In the genomic region with DNA sequence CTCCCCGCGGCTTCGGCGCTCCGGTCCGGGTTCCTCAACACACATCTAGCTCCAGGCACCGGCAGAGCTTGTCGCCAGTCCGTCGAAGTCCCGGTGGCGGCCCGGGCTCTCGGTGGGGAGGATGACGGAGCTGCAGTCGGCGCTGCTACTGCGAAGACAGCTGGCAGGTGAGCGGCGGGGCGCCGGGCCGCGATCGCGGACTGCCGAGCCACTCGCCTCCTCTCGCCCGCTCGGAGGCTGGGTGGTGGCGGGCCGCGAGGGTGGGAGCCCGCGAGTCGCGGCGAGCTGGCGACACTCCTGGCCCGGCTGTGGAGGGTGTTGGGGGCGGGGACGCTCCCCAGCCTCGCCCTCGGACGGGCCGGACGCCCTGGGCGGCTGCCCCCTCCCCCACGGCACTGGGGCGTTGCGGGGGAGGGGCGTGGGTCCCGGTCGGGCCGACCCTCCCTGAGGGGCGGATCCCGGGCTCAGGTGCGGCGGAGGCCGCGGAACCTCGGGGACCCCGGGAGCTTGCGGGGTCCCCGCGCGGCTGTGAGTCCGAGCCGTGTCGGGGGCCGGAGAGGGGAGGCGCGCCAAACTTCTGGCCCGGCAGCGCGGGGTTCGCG, we compare ENCODE assay signal across 8 mouse cellular contexts. TPM values are rescaled to one million over a fixed set of nuclear protein-coding genes. Genes with fewer than 3 reads are reported as not detected.
DNase-seq lines count a peak whose midpoint lies in the region; ATAC-seq lines count a peak whose summit lies in the region.

No protein-coding gene starts in this region.

- DNase-seq in MN1 (ENCODE audit: low spot score), result peak; percentile 80
- DNase-seq in forelimb bud, embryonic 11.5 days (ENCODE audit: low read depth, low spot score), result peak; percentile 71
- peak; percentile 30 to 59 for DNase-seq in left cerebral cortex, postnatal 14 days (ENCODE audit: low spot score in 2 of 2)
- DNase-seq in right cerebral cortex, postnatal 14 days, result peak; percentile 55
- no peak for DNase-seq in c-Kit-positive CD71-positive TER-119-positive erythroid progenitor cells, embryonic 14.5 days (ENCODE audit: low spot score)

- peak overlapping the region; percentile 92 for H3K4me3 ChIP-seq in brown adipose tissue, adult 24 weeks (ENCODE audit: insufficient read depth, low read depth, low read length)
- H3K4me3 ChIP-seq in hindbrain, embryonic 12.5 days, result peak overlapping the region; percentile 91
- H3K4me3 ChIP-seq in megakaryocyte, embryonic 14.5 days (replicated peaks), result peak overlapping the region; percentile 99

- H3K36me3 ChIP-seq in hindbrain, embryonic 12.5 days, result no peaks in the 10 kb centered on the region
- H3K36me3 ChIP-seq in megakaryocyte, embryonic 14.5 days (replicated peaks; ENCODE audit: low read length), result no peaks in the 10 kb centered on the region

- ATAC-seq in hindbrain, embryonic 12.5 days (ENCODE audit: low FRiP score), result peak; percentile 76

- peak overlapping the region; percentile 87 for H3K27ac ChIP-seq in brown adipose tissue, adult 24 weeks (replicated peaks; ENCODE audit: low read depth, low read length)
- peak overlapping the region; percentile 98 for H3K27ac ChIP-seq in hindbrain, embryonic 12.5 days

- H3K9me3 ChIP-seq in hindbrain, embryonic 12.5 days (replicated peaks), result no peaks in the 10 kb centered on the region
- no peaks in the 10 kb centered on the region for H3K9me3 ChIP-seq in megakaryocyte, embryonic 14.5 days

- H3K4me2 ChIP-seq in hindbrain, embryonic 12.5 days (replicated peaks), result peak overlapping the region; percentile 49

- 0% methylated on average over 67 of the region's 79 CpGs for WGBS in hindbrain, embryonic 12.5 days

- intact Hi-C loops in left cerebral cortex, postnatal 14 days (cut with DNase I), result no loop called here

- no peaks in the 10 kb centered on the region for H3K27me3 ChIP-seq in hindbrain, embryonic 12.5 days
- no peaks in the 10 kb centered on the region for H3K27me3 ChIP-seq in megakaryocyte, embryonic 14.5 days (replicated peaks)

- peak overlapping the region; percentile 97 for H3K9ac ChIP-seq in hindbrain, embryonic 12.5 days

- peaks cover 5% of the 10 kb centered on the region for H3K4me1 ChIP-seq in brown adipose tissue, adult 24 weeks (ENCODE audit: control insufficient read depth, insufficient read depth, insufficient read length, low read length)
- peaks cover 11% of the 10 kb centered on the region for H3K4me1 ChIP-seq in hindbrain, embryonic 12.5 days
- H3K4me1 ChIP-seq in megakaryocyte, embryonic 14.5 days, result peaks cover 25% of the 10 kb centered on the region

RNA-seq across cellular contexts. Expression of a gene that starts 0.5 kb away (rescaled TPM):
- polyA plus RNA-seq in brown adipose tissue, adult 24 weeks (2012; ENCODE audit: insufficient read depth, insufficient read length, missing spikeins), result 22.8 and 29.9 TPM in 2 replicates
- polyA plus RNA-seq in hindbrain, embryonic 12.5 days (2016; fragmentation: Nextera tagmentation; extraction: Ambion mirVana), result 115 and 123 TPM in 2 replicates
- 10 to 100 TPM; 54.1 to 60.1 TPM for total RNA-seq in left cerebral cortex, postnatal 14 days (2021)
- 13.4 and 25.9 TPM in 2 replicates for polyA plus RNA-seq in megakaryocyte, embryonic 14.5 days (2012; ENCODE audit: insufficient read depth, low replicate concordance)

RNA-seq across cellular contexts. Expression of a gene that starts 57.3 kb away (rescaled TPM):
- polyA plus RNA-seq in brown adipose tissue, adult 24 weeks (2012; ENCODE audit: insufficient read depth, insufficient read length, missing spikeins), result not detected in 2 replicates
- 0.15 TPM in 1 of 2 replicates, not detected in the other for polyA plus RNA-seq in hindbrain, embryonic 12.5 days (2016; fragmentation: Nextera tagmentation; extraction: Ambion mirVana)
- total RNA-seq in left cerebral cortex, postnatal 14 days (2021), result under 1 TPM; 0.13 to 0.23 TPM
- 18.9 and 31.7 TPM in 2 replicates for polyA plus RNA-seq in megakaryocyte, embryonic 14.5 days (2012; ENCODE audit: insufficient read depth, low replicate concordance)

Comparison
In these comparisons a context has a peak if more than half of its experiments do, and no peak if none do; other contexts are left out.
1. RNA of a gene that starts 57.3 kb away (polyA plus RNA-seq): 18.9 to 31.7 TPM in megakaryocyte, embryonic 14.5 days; 0.15 TPM in hindbrain, embryonic 12.5 days and not detected in brown adipose tissue, adult 24 weeks; every median in the first group is over 10 times any median in the second.
2. Peak in every context shown above with its lines, with median percentiles within 50 percentile points of each other: H3K4me3 ChIP-seq.